Mouse (Mus musculus): ENCODE data around the gene Gm14862. TPM values are rescaled to one million over a fixed set of nuclear protein-coding genes. Genes with fewer than 3 reads are reported as not detected.

Gm14862 gene
- polyA plus RNA-seq, 1 experiment from 2014 or later: not detected

DNA sequence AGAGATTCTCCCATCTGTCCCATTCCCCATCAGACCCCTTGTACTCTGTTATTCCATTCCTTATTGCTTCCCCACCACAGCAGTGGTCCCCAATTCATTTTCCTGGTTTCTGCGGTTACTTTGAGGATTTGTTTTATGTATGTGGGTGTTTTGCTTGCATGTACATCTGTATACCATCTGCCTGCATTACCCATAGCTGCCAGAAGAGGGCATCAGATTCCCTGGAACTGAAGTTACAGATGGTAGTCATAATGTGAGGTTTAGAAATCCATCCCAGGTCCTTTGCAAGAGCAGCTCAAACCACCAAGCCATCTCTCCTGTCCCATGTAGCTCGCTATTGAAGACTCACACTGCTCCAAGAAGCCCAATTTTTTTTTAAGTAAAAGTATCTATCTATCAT, 40.5 kb downstream of the Gm14862 start:
- Histone ChIP-seq H3K27ac (no peak overlapping the region), H3K4me2 (no peak overlapping the region), H3K36me3 (no peaks in the 10 kb centered on the region), H3K4me1 (replicated peaks) (no peaks in the 10 kb centered on the region), H3K4me3 (no peak overlapping the region), H3K27me3 (no peaks in the 10 kb centered on the region), H3K9me3 (no peaks in the 10 kb centered on the region), H3K9ac (no peak overlapping the region)
- 77% methylated on average over 2 of the region's 2 CpGs for WGBS
- ATAC-seq (ENCODE audit: low FRiP score): no peak

DNA sequence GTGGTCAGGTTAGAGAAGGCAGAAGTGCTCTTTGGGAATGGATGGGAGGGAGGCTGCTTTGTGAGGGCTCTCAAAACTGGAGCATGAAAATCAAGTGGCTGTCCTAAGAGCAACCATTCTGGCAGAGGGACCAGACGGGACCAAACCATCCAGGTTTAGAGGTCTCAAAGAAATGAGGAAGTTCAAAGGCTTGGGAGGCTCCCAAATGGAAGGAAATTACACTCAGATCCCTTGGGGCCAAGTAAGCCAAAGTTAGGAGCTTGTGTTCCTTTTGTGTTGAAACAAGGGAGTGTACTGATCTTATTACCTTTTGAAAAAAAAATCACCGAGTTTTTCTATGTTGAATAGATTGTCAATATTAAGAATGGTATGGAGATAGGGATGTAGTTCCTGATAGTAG, 51.6 kb downstream of the Gm14862 start:
- H3K36me3 ChIP-seq: no peaks in the 10 kb centered on the region
- H3K9me3 ChIP-seq: no peaks in the 10 kb centered on the region
- H3K4me1 ChIP-seq (replicated peaks): no peaks in the 10 kb centered on the region
- no peak overlapping the region for H3K4me3 ChIP-seq
- no peaks in the 10 kb centered on the region for H3K27me3 ChIP-seq
- WGBS: 77% methylated on average over 2 of the region's 2 CpGs
- H3K9ac ChIP-seq: no peak overlapping the region
- H3K4me2 ChIP-seq: no peak overlapping the region
- ATAC-seq (ENCODE audit: low FRiP score): no peak
- no peak overlapping the region for H3K27ac ChIP-seq

DNA sequence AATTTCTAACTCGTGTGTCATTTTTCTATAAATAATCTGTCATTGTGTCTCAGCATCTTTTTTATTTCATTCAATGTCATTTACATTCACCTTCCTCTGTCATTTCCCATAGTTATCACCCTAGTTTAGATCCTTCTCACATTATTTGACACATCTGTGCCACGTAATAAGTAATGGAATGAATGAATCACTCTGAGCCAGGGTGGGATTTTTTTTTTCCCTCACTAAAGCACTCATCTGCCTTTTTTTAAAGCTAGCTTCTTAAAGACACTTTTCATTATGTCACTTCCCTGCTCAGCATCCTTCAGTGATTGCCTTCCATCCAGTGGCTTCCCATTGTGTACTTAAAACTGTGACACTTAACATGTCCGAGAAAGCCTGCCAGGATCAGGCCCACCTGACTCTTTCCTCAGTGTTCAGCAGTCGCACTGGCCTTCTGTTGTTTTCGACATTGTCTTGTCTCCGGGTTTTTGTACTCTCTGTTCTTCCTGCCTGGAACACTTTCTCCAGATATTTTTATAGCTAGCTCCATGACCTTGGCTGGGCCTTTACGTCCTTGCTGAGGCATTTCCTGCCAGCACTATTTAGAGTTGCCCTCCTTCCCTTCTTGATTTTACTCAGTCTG, 53.8 kb downstream of the Gm14862 start:
- 60% methylated on average over 7 of the region's 7 CpGs for WGBS

DNA sequence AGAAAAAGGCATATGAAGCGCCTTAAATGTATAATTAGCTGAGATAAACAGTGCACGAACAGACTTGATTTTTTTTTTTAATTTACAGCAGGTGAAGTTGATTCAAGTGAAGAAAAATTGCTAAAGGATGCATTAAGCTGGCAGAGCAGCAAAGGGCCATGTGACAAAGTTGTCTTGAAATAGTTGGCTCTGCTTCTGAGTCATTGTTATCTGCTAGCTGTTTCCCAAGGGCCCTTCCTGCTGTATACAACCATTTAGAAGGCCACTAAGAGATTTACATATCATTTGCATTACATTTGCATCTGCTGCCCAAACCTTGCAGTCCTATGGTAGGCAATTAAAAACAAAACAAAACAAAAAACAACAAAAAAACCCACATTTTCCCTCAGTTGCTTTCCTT, 54.7 kb downstream of the Gm14862 start:
- Histone ChIP-seq H3K4me2 (peak overlapping the region; percentile 36), H3K27ac (no peak overlapping the region), H3K4me3 (peak overlapping the region; percentile 18), H3K9ac (no peak overlapping the region), H3K4me1 (replicated peaks) (no peaks in the 10 kb centered on the region), H3K9me3 (no peaks in the 10 kb centered on the region), H3K27me3 (0 out of 2 replicates have a peak, but pooled peaks cover 11% of the 10 kb centered on the region), H3K36me3 (no peaks in the 10 kb centered on the region)
- WGBS: 56% methylated on average over 2 of the region's 2 CpGs
- ATAC-seq (ENCODE audit: low FRiP score): no peak

More for the DNA sequence above, 53.8 kb downstream of the Gm14862 start:
- Histone ChIP-seq H3K27me3 (0 out of 2 replicates have a peak, but pooled peaks cover 11% of the 10 kb centered on the region), H3K36me3 (no peaks in the 10 kb centered on the region), H3K4me3 (peak overlapping the region; percentile 18), H3K9ac (no peak overlapping the region), H3K9me3 (no peaks in the 10 kb centered on the region), H3K4me1 (replicated peaks) (no peaks in the 10 kb centered on the region), H3K27ac (no peak overlapping the region), H3K4me2 (peak overlapping the region; percentile 36)
- no peak for ATAC-seq (ENCODE audit: low FRiP score)

Other genes with a start within 250 kb of the Gm14862 start
- not detected in 2 replicates for gene Fthl17e, start 223.4 kb downstream of the Gm14862 start, polyA plus RNA-seq (2015; fragmentation: Nextera tagmentation; extraction: Ambion mirVana)
- gene Fthl17f, start 193.9 kb downstream of the Gm14862 start, polyA plus RNA-seq (2015; fragmentation: Nextera tagmentation; extraction: Ambion mirVana): not detected in 2 replicates
- not detected in 2 replicates for gene 4930402K13Rik, start 152.3 kb downstream of the Gm14862 start, polyA plus RNA-seq (2015; fragmentation: Nextera tagmentation; extraction: Ambion mirVana)
- gene Lancl3, start 57.0 kb downstream of the Gm14862 start, polyA plus RNA-seq (2015; fragmentation: Nextera tagmentation; extraction: Ambion mirVana): 3.6 and 4.0 TPM in 2 replicates
- 2.9 and 3.6 TPM in 2 replicates for gene Xk, start 15.9 kb upstream of the Gm14862 start, polyA plus RNA-seq (2015; fragmentation: Nextera tagmentation; extraction: Ambion mirVana)
- gene H2al1m, start 26.9 kb upstream of the Gm14862 start, polyA plus RNA-seq (2015; fragmentation: Nextera tagmentation; extraction: Ambion mirVana): not detected in 2 replicates
- not detected in 2 replicates for gene H2al1k, start 93.7 kb upstream of the Gm14862 start, polyA plus RNA-seq (2015; fragmentation: Nextera tagmentation; extraction: Ambion mirVana)
- gene Cybb, start 230.9 kb upstream of the Gm14862 start, polyA plus RNA-seq (2015; fragmentation: Nextera tagmentation; extraction: Ambion mirVana): 0.62 and 0.63 TPM in 2 replicates

Data from hindbrain, embryonic 13.5 days (tissue).